Mouse (Mus musculus) lung, postnatal 14 days (tissue): ENCODE data around the gene Ppil2.

ENCODE experiments used
- DNase-seq: peaks from one replicate; pipeline ENCODE4 v3.0.0; 2021

The Ppil2 gene

DNA sequence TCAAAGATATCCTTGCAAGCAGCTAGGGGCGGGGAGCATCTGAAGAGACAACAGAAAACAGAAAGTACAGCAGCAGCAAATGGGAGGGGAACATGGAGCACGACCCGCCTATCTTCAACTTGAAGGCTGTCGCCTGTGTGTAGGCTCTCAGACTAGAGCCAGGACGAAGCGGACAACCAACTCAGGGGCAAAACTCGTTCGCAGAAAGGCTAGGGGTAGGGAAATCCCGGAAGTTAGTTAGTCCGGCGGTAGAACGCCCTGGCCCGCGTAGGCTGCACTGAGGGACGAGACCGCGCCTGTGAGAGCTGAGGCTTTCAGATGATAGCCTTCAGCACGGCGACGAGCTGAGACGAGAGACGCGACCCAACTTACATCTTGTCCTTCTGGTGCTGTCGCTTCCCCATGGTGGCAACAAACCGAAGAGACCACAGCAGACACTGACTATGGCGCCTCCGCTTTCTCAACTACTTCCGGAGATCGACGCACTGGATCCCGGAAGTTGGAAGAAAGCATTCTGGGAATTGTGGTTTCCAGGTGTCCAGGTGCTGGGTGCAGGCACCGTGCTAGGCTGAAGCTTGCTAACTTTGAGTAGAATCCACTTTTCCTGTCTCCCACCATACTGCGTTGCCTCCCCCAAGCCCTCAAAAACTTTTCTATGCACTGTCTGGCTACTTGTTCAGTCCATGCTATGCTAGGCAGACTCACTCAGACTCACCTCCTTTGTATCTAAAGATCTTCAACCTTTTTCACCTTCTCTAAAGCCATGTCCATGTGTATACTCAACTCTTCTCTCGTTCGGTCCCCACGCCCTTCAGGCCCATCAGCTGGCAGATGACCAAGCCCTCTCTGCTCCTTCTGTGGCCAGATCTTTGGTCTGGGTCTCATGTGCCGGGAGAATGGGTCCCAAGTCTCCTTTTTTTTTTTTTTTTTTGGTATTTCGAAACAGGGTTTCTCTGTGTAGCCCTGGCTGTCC is at the start of gene Ppil2:
TSS of gene Ppil2 (minus strand) at position 487 of the 973 bp plus-strand sequence.
- peak; percentile 67 for DNase-seq

DNA sequence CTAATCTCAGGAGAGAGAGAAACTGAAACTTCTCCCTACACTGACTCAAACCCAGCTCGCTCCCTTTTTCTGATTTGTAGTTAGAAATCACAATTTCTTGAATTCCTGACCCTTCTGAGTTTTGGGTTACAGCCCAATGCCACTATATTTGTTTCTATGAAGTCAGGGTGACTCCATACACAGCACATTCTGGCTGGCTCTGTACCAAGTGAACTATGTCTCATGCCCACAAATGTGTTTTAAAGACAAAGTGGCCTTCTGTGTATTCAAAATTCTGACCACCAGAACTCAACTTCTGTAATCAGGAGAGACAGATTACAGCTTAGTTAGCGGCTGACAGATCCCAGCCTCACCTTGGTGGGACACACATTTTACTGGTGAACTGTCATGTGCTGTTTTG is 43.3 kb upstream of the Ppil2 start:
- DNase-seq = no peak

- DNase-seq = no peak
These were observed 40.8 kb upstream of the Ppil2 start for GRCm38 (mm10) chr16:17151874-17152273.

DNA sequence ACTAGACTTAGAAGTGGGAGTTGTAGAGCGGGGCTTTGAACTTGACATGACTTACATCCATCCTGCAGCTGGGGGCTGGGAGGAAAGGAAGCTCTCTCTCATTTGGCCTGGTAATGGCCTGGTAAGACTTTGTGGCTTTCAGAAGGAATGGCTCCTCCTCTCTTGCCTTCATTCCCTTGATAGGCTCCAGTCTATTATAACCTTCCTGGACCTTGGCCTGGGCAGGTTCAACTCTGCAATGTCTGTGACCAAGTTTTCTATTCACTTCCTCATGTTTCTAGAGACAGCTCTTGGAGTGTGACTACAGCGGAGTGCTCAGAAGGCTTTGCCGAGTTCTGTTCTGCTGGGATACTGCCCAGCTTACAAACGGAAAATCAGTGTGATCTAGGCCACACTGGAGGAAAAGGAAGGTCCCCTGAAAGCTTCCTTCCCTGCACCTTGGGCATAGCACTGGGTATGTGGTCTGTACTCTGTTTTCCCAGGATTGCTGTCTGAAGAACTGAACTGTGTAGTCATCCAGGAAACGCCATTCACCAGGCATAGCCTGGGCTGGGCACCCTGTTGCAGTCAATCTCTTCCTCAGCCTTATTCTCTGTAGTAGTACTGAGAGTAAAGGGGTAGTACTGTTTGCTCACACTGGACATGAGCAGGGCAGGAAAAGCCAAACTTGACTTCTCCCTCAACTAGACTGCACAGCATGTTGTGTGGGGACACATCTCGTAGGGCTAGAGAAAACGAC is 39.6 kb upstream of the Ppil2 start:
- DNase-seq = no peak

DNA sequence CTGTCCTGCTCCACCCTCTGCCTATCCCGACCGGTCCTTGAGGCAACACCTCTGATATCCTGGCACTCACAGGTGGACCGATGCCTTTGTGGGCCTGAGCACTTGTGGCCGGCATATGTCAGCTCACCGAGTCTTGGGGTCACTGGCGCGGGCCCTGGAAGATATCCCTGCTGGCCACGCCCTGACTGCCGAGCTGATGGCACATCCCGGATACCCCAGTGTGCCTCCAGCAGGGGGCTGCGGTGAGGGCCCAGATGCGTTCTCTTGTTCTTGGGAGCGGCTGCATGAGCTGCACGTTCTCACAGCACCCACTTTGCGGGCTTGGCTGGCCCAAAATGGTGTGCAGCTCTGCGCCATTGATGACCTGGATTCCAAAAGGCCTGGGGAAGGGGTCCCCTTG is 37.0 kb upstream of the Ppil2 start:
- no peak for DNase-seq

- no peak for DNase-seq
These were observed 36.4 kb upstream of the Ppil2 start for GRCm38 (mm10) chr16:17147391-17147929.

DNA sequence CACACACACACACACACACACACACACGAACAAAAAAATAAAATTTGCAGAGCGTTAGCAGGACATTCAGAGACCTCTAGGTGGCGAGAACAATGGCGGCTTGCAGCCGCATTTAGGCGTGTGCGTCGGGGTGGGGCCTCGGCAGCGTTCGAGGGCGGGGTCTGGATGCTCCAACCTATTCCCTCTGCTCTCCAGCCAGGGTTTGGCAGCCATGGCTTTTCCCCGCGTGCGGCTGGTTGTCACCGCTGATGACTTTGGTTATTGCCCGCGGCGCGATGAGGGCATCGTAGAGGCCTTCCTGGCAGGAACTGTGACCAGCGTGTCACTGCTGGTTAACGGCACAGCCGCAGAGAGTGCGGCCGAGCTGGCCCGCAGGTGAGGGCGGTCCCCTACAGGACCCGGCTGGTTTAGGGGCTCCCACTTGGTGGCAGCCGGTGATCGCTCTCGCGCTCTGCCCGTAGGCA is 35.7 kb upstream of the Ppil2 start, which contains the start of gene Ccdc116:
TSS of gene Ccdc116 (minus strand) at position 458 of the 464 bp plus-strand sequence.
- peak; percentile 73 for DNase-seq

DNA sequence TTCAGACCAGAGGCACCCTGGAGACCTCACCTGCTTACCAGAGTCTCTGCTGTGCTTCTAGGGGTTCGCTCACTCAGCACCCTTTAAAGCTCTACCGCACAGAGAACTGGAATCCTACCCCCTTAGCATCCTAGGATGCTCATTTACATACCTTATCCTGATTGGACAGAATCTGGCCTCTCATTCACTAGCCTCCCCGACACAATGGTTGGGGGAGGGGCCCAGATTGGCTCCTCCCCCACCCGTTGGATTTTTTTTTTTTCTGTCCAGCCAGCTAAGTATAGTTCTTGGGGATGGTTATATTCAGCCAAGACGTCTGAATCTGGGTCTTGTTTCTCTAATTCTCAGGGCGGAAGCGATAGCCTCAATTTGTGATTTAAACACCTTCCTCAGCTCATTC is 33.3 kb upstream of the Ppil2 start, which contains the start of gene Ydjc:
TSS of gene Ydjc (plus strand) at position 283 of the 400 bp plus-strand sequence.
- DNase-seq = no peak

- no peak for DNase-seq
These were observed 26.3 kb upstream of the Ppil2 start for GRCm38 (mm10) chr16:17137355-17137754.

DNA sequence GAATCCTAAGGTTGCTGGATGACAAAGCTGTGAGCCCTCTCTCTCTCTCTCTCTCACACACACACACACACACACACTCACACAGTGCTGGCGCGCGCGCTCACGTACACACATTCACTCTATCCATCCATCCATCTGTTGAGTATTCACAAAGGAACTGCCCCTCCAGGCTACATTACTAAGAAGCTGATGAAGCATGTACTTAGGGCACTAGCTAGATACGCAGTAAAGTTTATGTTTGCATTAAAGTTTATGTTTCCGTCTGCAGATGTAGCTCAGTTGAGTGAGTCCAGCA is 21.8 kb upstream of the Ppil2 start:
- no peak for DNase-seq

DNA sequence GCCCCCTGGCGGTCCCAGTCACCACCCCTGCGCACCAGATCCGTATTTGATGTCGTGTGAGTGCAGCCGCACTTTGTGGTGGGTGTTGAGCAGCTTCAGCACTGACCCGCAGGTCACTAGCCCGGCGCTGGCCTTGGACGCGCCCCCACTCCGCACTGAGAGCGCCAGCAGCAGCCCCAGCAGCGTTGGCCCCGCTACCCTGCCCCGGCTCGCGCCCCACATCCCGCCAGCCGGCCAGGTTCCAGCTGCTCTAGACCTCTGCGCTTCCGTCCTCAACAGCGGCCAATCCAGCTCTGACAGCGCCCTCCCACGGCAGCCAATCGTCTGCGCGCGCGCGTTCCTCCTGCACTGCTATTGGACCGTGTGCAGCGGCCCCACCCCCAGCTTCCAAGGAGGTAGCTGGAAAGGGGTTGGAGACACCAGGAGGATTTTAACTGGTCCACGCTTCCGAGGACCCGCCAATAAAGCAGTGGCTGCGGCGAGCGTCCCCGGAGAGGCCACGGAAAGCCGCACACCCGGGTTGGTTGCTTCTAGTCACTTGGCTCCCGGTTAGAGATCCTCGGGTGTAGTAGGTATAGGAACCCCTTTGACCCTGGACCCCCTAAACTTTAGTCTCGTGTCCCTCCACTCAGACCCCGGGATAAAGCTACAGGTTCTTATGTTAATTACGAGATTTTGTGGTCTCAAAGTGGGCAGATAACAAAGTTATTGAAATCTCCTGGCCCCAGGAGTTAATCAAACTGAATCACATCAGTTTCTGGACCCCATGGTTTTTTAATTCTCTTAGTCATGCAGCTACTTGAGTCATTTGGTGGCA is 21.2 kb upstream of the Ppil2 start, which contains the start of gene Sdf2l1:
TSS of gene Sdf2l1 (minus strand) at position 295 of the 817 bp plus-strand sequence.
- peak; percentile 98 for DNase-seq

DNA sequence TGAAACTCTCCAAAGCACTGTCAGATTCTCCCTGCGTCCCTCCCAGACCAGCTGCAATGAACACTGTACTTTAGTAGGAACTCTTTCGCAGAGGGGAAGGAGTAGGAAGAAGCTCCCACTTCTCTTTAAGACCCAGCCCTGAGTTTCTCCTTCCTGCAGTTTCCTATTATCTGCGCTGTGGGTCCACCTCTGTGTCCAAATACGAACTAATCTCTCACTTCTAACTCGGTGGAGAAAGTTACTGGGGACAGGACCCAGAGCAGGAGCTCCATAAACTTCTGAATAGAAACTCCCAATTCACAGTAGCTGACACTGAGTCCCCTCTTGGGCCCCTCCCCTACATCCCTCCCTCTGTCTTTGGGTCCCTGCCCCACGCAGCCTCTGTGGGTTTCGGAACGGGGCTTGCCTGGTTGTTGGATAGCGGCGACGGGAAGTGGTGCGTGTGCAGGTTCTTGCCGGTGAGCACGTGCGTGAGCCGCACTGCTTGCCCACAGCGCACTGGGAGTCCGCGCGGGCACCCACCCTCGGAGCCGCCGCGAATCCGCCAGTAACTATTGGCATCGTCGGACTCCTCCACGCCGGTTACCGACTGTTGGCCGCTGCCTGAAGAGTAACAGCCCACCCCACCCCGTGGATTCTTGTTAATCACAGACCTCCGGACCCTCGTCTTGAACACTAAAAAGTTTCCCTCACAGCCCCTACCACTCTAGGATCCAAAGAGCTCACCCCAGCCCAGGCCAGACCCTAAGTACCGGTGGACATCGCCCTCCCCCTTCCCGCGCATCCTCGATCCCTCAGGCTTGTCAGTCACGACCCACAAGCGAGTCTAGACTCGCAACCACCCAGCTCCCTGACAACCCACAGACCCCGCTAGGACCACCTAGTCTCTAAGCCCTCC is 20.4 kb upstream of the Ppil2 start:
- no peak for DNase-seq

- DNase-seq = peak; percentile 61
These were observed 16.2 kb upstream of the Ppil2 start for GRCm38 (mm10) chr16:17127292-17127691.

DNA sequence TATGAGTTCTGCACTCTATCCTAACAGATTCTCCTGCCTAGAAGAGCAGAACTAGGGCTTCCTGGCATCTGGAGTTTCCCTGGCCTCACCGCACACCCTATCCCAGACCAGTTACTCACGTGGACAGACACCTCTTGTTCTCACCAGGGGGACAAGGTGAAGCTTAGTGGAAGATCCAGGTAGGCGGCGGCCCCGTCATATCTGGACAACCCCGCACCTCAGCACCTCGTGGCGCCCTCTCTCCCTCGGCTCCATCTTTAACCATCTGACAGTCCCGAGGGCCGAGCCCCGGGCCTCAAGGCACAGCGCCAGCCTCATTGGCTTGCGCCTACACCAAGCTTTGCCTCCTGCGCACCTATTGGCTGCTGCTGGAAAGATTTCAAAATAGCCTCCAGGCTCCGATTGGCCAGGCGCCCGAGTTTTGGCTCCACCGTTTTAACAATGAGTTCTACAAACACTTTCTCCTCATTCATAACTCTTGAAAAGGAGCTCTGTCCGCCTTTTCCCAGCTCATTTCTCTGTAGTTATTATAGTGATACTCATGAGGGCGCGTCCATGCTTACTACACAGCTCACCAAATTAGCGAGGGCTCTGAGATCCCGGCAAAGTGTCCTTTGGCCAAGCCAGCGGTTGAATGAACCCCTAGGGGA is 13.9 kb upstream of the Ppil2 start, which contains the start of gene 2610318N02Rik:
TSS of gene 2610318N02Rik (minus strand) at position 297 of the 650 bp plus-strand sequence.
- peak; percentile 76 for DNase-seq

- no peak for DNase-seq
These were observed 13.2 kb upstream of the Ppil2 start for GRCm38 (mm10) chr16:17124119-17124870.

- no peak for DNase-seq
These were observed 10.5 kb upstream of the Ppil2 start for GRCm38 (mm10) chr16:17121569-17121968.

DNA sequence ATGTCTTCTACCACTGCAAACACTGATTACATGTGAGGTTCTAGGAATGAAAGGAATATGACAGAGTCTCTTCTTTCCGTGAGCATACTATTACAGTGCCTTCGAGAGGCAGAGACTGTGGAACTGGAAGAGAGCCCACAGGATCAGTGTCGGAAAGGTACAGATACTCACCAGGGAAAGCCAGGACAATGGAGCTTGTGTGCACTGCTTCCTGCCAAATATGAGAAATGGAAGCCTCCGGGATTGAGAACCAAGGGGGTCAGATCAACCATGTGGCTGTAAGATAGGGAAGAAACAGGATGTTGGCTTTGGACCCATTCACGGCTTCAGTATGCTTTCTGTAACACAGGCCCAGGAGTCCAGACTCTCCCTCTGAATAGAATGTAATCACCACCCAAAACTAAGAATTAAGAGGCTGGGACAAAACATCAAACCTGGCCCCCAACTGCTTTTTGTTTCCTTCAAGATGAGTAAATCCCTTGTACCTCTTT is 6.3 kb upstream of the Ppil2 start:
- DNase-seq = no peak

- no peak for DNase-seq
These were observed 6.5 kb downstream of the Ppil2 start for GRCm38 (mm10) chr16:17104600-17104999.

DNA sequence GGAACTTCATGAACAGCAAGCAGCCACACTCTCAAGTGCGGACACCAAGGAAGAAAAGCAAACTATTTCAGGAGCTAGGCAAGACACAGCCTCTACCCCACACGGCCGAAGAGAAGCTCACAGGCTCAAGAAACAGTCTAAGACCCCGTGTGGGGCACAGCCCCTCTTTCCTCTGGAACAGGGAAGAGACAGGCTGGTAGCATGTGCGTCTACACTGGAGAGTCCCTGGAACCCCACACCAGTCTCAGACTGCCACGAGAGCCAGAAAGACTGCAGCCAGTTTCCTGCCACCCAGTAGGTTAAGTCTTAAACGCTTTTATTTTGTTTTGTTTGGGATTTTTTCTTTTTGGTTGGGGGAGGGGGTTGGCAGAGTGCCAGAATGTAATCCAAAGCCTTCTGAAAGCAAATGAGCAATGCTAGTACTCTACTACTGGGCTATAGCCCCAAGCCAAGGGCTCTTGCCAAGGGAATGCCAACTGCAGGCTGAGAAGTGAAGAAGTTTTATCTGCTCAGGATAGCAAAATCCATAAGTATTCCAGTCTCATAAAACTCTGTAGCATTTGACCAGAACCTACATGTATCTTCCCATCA is 8.3 kb downstream of the Ppil2 start:
- DNase-seq = peak; percentile 23
